In the genomic region with DNA sequence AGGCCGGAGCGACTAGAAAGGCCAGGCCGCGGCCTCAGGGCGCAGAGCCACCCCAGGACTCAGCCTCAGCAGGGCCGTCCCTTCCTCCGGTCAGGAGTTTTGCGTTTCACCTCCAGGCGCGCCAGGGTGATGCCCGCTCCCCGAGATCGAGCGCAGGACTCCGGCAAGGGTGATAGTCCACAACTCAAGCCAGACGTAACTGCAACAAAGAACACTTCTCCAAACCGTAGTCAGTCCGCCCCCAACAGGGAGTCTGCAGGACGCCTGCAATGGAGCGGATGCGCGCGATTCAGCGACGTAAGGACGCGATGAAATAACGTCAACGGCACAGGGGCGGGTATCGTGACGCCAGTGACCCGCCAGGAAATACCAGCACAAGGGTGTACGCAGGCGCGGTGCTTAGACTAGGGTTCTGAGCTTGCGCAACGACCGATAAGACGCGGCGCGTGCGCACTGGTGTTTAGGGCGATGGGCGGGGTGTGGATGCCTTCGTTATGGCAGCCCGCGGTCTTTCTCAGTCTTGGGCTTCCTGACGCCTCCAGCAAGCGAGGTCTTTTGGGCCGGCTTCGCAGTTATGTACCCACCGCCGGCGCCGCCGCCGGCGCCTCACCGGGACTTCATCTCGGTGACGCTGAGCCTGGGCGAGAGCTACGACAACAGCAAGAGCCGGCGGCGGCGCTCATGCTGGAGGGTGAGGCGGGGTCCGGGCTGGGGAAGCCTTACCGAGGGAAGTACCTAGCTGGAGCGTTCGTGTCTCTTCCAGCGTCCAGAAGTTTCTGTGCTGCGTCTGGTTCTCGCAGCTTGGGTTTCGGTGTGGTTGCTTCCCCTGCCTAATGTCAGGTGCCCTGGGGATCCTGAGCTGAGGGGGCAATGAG, we compare ENCODE assay signal across 1 mouse cellular context.
TF ChIP-seq lines count a peak whose summit lies in the region.

TSS of gene Man1b1 (plus strand) at position 53 of the 875 bp plus-strand sequence.

TF ChIP-seq in MEL, 35 proteins besides CTCF, POLR2A, EP300 and RAD21 (continued from another document):
- TF ChIP-seq ZKSCAN1 (IDR thresholded peaks at IDR 0.05; ENCODE audit: low read depth, low read length): no peak
- peak; percentile 71; the same call in 1 of the 2 replicates for TF ChIP-seq E2F4 (IDR thresholded peaks at IDR 0.05; ENCODE audit: borderline replicate concordance, low read depth, low read length)
- TF ChIP-seq SMC3 (IDR thresholded peaks at IDR 0.05; ENCODE audit: low read depth, low read length): no peak
- TF ChIP-seq SIN3A (IDR thresholded peaks at IDR 0.05; ENCODE audit: low read length): peak; percentile 98
- TF ChIP-seq ETS1 (IDR thresholded peaks at IDR 0.05; ENCODE audit: low read depth, low read length): peak; percentile 74; the same call in 1 of the 2 replicates
- TF ChIP-seq MAZ (IDR thresholded peaks at IDR 0.05; ENCODE audit: low read depth, low read length): no peak; the same call in 1 of the 2 replicates
- no peak for TF ChIP-seq MAFK (IDR thresholded peaks at IDR 0.05; ENCODE audit: borderline replicate concordance, low read depth, low read length)
- TF ChIP-seq TCF12 (IDR thresholded peaks at IDR 0.05; ENCODE audit: low read depth, low read length): peak; percentile 66; the same call in 1 of the 2 replicates
- TF ChIP-seq MYB (IDR thresholded peaks at IDR 0.05; ENCODE audit: low read depth, low read length): peak; percentile 75
- peak; percentile 85 for TF ChIP-seq MXI1 (IDR thresholded peaks at IDR 0.05; ENCODE audit: low read depth, low read length)
- peak; percentile 88 for TF ChIP-seq NELFE (IDR thresholded peaks at IDR 0.05; ENCODE audit: low read depth, low read length)
- TF ChIP-seq TBP (IDR thresholded peaks at IDR 0.05; ENCODE audit: low read depth, low read length): peak; percentile 53; the same call in 1 of the 2 replicates
- peak; percentile 84 for TF ChIP-seq KAT2A (conservative IDR thresholded peaks at IDR 0.05; ENCODE audit: low read depth, low read length)
- no peak for TF ChIP-seq ZC3H11A (IDR thresholded peaks at IDR 0.05; ENCODE audit: low read depth, low read length)
- TF ChIP-seq CHD2 (IDR thresholded peaks at IDR 0.05; ENCODE audit: low read length): no peak
